15 mouse cellular contexts compared by ENCODE assay signal in the genomic region with DNA sequence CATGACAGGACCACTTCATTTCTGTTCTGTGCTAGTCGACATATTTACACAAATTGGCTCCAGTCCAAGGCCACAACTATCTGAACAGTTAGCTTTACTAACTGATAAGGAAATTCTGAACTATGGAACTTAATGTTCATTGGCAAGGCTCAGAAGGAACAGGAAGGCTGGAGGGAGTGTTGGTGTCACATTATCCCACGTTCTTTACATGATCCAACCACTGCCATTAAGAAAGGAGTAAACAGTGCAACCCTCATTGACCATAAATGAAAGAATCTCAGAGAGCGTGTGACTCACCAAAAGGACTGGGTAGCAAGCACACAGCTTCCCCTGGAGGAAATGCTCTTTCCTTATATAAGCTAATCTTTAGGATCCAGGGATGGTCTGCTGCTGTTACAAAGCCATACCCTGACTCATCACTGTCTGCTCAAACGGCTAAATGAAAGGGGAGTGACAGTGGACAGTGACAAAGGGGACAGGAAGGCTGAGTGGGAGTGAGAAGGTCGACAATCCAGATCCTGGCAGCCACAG.
DNase-seq lines count a peak whose midpoint lies in the region; ATAC-seq and TF ChIP-seq lines count a peak whose summit lies in the region.
"Had no signal": no experiment of that assay in that cellular context is flagged by ENCODE, and none has a peak within 500 bp of the region (broad histone marks: within the 10 kb centered on the region; RNA-seq: fewer than 3 reads in every experiment).

No protein-coding gene starts in this region.

- no peak for ATAC-seq in kidney, embryonic 14.5 days (ENCODE audit: low FRiP score, low TSS enrichment)
- peak; percentile 23; the same call in 1 of the 2 replicates for ATAC-seq in liver, embryonic 14.5 days (ENCODE audit: insufficient read depth)
- no peak for ATAC-seq in erythroid progenitor cell, adult 5-6 weeks (replicated peaks; ENCODE audit: low FRiP score, poor library complexity, severe bottlenecking)
- ATAC-seq: midbrain, embryonic 15.5 days; Patski had no signal

- H3K4me2 ChIP-seq in kidney, embryonic 14.5 days (replicated peaks; ENCODE audit: low read depth, low read length) = no peak overlapping the region
- no peak overlapping the region for H3K4me2 ChIP-seq in liver, embryonic 14.5 days (ENCODE audit: low read depth)
- H3K4me2 ChIP-seq: midbrain, embryonic 15.5 days had no signal

- no peaks in the 10 kb centered on the region for H3K4me1 ChIP-seq in kidney, embryonic 14.5 days (ENCODE audit: control insufficient read depth, insufficient read depth, low read length)
- peaks cover 0 to 10% of the 10 kb centered on the region in 2 experiments; a peak in 2 of 4 replicates for H3K4me1 ChIP-seq in liver, embryonic 14.5 days (replicated peaks; ENCODE audit: control insufficient read depth in 2 of 2, insufficient read depth in 2 of 2, low read length in 1 of 2)
- H3K4me1 ChIP-seq: embryonic facial prominence, embryonic 10.5 days; midbrain, embryonic 15.5 days had no signal

- no peaks in the 10 kb centered on the region for H3K27me3 ChIP-seq in kidney, embryonic 14.5 days (ENCODE audit: control insufficient read depth, insufficient read depth, low read length)
- no peaks in the 10 kb centered on the region for H3K27me3 ChIP-seq in liver, embryonic 14.5 days (ENCODE audit: control insufficient read depth, insufficient read depth, low read length)
- H3K27me3 ChIP-seq: midbrain, embryonic 15.5 days had no signal

- no peak overlapping the region for H3K4me3 ChIP-seq in kidney, embryonic 14.5 days (ENCODE audit: low read length)
- no peak overlapping the region for H3K4me3 ChIP-seq in liver, embryonic 14.5 days (ENCODE audit: insufficient read depth in 1 of 2, low read depth in 2 of 2, low read length in 2 of 2)
- H3K4me3 ChIP-seq: embryonic facial prominence, embryonic 10.5 days; layer of hippocampus, adult 2 months; midbrain, embryonic 15.5 days had no signal

- no peak for TF ChIP-seq CTCF in liver, embryonic 14.5 days (IDR thresholded peaks at IDR 0.05; ENCODE audit: low read depth)

- no peaks in the 10 kb centered on the region for H3K36me3 ChIP-seq in kidney, embryonic 14.5 days (ENCODE audit: control insufficient read depth, insufficient read depth, low read length)
- no peaks in the 10 kb centered on the region for H3K36me3 ChIP-seq in liver, embryonic 14.5 days (replicated peaks; ENCODE audit: control insufficient read depth, insufficient read depth, low read depth)
- H3K36me3 ChIP-seq: embryonic facial prominence, embryonic 10.5 days; midbrain, embryonic 15.5 days had no signal

- no peak for TF ChIP-seq EP300 in liver, embryonic 14.5 days (IDR thresholded peaks at IDR 0.05; ENCODE audit: low read depth)

- WGBS in kidney, embryonic 14.5 days = 29% methylated on average over 5 of the region's 5 CpGs
- 4% methylated on average over 5 of the region's 5 CpGs for WGBS in liver, embryonic 14.5 days (ENCODE audit: insufficient replicate concordance)

- H3K9me3 ChIP-seq in kidney, embryonic 14.5 days (ENCODE audit: control insufficient read depth, low read length) = no peaks in the 10 kb centered on the region
- H3K9me3 ChIP-seq in liver, embryonic 14.5 days (ENCODE audit: control insufficient read depth, low read length) = no peaks in the 10 kb centered on the region
- H3K9me3 ChIP-seq: embryonic facial prominence, embryonic 10.5 days; midbrain, embryonic 15.5 days had no signal

- DNase-seq in adrenal gland, postnatal 25 days = peak; percentile 8
- DNase-seq in adrenal gland, postnatal 4 days (ENCODE audit: low spot score in 2 of 2) = no peak
- DNase-seq in kidney, postnatal 14 days = peak; percentile 13
- DNase-seq in brain, adult 2 months (ENCODE audit: low read depth, low spot score) = peak; percentile 43
- DNase-seq in liver, embryonic 14.5 days (ENCODE audit: low read depth in 3 of 3, low spot score in 3 of 3) = no peak
- no peak for DNase-seq in ovary, postnatal 14 days (ENCODE audit: low spot score)
- DNase-seq: cerebellum, adult 9-10 months; right cerebral cortex, adult 18-20 months; thymus, postnatal 14 days had no signal

- H3K9ac ChIP-seq in kidney, embryonic 14.5 days (ENCODE audit: low read depth, low read length) = no peak overlapping the region
- H3K9ac ChIP-seq in liver, embryonic 14.5 days (replicated peaks) = no peak overlapping the region
- H3K9ac ChIP-seq: midbrain, embryonic 15.5 days had no signal

- no peak overlapping the region for H3K27ac ChIP-seq in kidney, embryonic 14.5 days (ENCODE audit: low read depth, low read length)
- H3K27ac ChIP-seq in liver, embryonic 14.5 days = no peak overlapping the region
- H3K27ac ChIP-seq: embryonic facial prominence, embryonic 10.5 days; layer of hippocampus, adult 2 months; midbrain, embryonic 15.5 days had no signal

Comparison
In these comparisons a context has a peak if more than half of its experiments do, and no peak if none do; other contexts are left out.
1. DNase-seq: peak in adrenal gland, postnatal 25 days (single experiment), kidney, postnatal 14 days (single experiment) and brain, adult 2 months (single experiment); none in adrenal gland, postnatal 4 days (0 of 2), liver, embryonic 14.5 days (0 of 3) and ovary, postnatal 14 days (single experiment).